Mouse (Mus musculus) limb, embryonic 12.5 days (tissue): Measurements from ENCODE around the gene Kcnab3. TPM values are rescaled to one million over a fixed set of nuclear protein-coding genes. Genes with fewer than 3 reads are reported as not detected.
"Not testable (repeated sequence)": the region's sequence is repeated elsewhere in the genome, so short reads cannot be mapped to it uniquely, and the experiment has no call there.

Source experiments
- ATAC-seq: fragments of 200-750 bp; cut with Nextera tagmentation; 2 replicates; pipeline ENCODE4 v1.8.0; 2017; ENCODE audit warnings: low read depth, moderate TSS enrichment; ENCODE audit not compliant: insufficient number of reproducible peaks, insufficient read depth, low FRiP score, low TSS enrichment
- H3K27ac ChIP-seq: fragments of 300-500 bp; sonication (generic); 2 replicates; pipeline ENCODE4 v1.5.1; 2016; ENCODE audit warnings: mild to moderate bottlenecking, moderate library complexity
- H3K27me3 ChIP-seq: fragments of 300-500 bp; sonication (generic); 2 replicates; pipeline ENCODE4 v1.6.1; 2016; ENCODE audit warnings: mild to moderate bottlenecking, moderate library complexity
- H3K36me3 ChIP-seq: fragments of 300-500 bp; sonication (generic); 2 replicates; pipeline ENCODE4 v1.6.1; 2016; ENCODE audit warnings: mild to moderate bottlenecking, moderate library complexity
- H3K4me1 ChIP-seq: fragments of 300-500 bp; sonication (generic); replicated peaks from 2 replicates; pipeline ENCODE4 v1.6.1; 2016
- H3K4me2 ChIP-seq: fragments of 300-500 bp; sonication (generic); 2 replicates; pipeline ENCODE4 v1.6.1; 2016; ENCODE audit warnings: mild to moderate bottlenecking, moderate library complexity
- H3K4me3 ChIP-seq: fragments of 300-500 bp; sonication (generic); replicated peaks from 2 replicates; pipeline ENCODE4 v1.5.1; 2016; ENCODE audit warnings: mild to moderate bottlenecking
- H3K9ac ChIP-seq: fragments of 300-500 bp; sonication (generic); replicated peaks from 2 replicates; pipeline ENCODE4 v1.6.1; 2016; ENCODE audit warnings: mild to moderate bottlenecking, moderate library complexity
- H3K9me3 ChIP-seq: fragments of 300-500 bp; sonication (generic); 2 replicates; pipeline ENCODE4 v1.6.1; 2016; ENCODE audit warnings: mild to moderate bottlenecking, moderate library complexity
- whole genome bisulfite sequencing: fragments of 180-500 bp; shearing (Covaris S2); methylation state at CpG from one replicate; pipeline ENCODE4 v1.1.7; 2016; 5-methylcytosine and 5-hydroxymethylcytosine counted together
- polyA plus RNA-seq: library from polyadenylated mRNA; unstranded; fragments of >200 nt; fragmentation: Nextera tagmentation; extraction: Ambion mirVana; gene quantifications from 2 replicates; pipeline ENCODE4 v1.2.1, GENCODE M21; 2016

The Kcnab3 gene
- polyA plus RNA-seq, 1 experiment from 2014 or later = 1.9 TPM

DNA sequence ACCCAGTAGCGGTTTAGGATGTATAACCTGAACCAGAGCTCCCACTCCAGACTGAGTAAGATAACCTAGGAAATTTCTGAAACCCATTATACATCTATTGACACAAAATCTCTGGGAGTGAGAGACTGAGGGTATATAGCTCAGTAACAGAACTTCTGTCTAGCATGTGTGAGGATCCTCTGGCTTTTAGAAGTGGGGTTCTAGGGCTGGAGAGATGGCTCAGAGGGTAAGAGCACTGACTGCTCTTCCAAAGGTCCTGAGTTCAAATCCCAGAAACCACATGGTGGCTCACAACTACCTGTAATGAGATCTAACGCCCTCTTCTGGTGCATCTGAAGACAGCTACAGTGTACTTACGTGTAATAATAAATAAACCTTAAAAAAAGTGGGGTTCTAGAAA, 8.1 kb upstream of the Kcnab3 start:
- not testable (repeated sequence) for H3K4me3 ChIP-seq, H3K9ac ChIP-seq, ATAC-seq, H3K4me2 ChIP-seq, H3K27me3 ChIP-seq, H3K27ac ChIP-seq, H3K9me3 ChIP-seq
- Histone ChIP-seq H3K4me1 (peaks cover 15% of the 10 kb centered on the region), H3K36me3 (peaks cover 75% of the 10 kb centered on the region)
- WGBS = 86% methylated on average over 3 of the region's 3 CpGs

DNA sequence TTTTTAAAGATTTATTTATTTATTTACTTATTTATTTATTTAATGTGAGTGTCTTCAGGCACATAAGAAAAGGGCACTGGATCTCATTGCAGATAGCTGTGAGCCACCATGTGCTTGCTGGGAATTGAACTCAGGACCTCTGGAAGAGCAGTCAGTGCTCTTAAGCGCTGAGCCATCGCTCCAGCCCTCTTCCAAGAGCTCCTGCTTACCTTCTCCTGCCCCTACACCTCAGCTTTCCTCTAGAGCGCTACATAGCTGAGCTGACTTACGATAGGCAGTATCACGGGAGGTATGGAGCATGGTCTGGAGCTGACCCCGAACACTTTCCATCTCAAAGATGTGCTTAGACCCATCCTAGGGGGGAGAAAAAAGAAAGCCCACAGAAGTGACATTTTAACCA, 4.5 kb upstream of the Kcnab3 start:
- H3K9ac ChIP-seq = no peak overlapping the region; the same call in 1 of the 2 replicates
- no peak overlapping the region for H3K4me3 ChIP-seq
- peaks cover 37% of the 10 kb centered on the region for H3K4me1 ChIP-seq
- 92% methylated on average over 6 of the region's 6 CpGs for WGBS
- H3K27ac ChIP-seq = no peak overlapping the region
- H3K4me2 ChIP-seq = peak overlapping the region; percentile 84
- ATAC-seq = no peak
- H3K36me3 ChIP-seq = peaks cover 42% of the 10 kb centered on the region
- H3K27me3 ChIP-seq = peaks cover 5% of the 10 kb centered on the region
- no peaks in the 10 kb centered on the region for H3K9me3 ChIP-seq

DNA sequence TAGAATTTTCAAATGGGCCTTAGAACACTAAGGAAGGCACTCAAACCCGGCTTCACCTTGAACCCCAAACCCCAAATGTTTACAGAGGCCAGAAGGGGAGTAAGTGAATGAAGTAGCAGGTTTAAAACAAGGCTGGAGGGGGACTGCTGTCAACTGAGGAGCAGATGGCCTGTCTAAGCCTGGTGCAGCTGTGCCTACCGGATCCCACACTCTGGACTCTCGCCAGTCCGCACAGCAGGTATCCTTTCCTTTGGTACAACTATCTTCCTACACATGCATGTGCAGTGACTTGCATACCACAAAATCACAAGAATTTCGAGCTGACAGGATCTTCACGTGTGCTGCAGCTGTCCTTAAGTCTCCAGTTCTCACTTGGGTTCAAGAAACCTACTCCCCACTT, 4.0 kb upstream of the Kcnab3 start:
- ATAC-seq = no peak
- WGBS = 77% methylated on average over 6 of the region's 6 CpGs
- peak overlapping the region; percentile 61 for H3K4me3 ChIP-seq

DNA sequence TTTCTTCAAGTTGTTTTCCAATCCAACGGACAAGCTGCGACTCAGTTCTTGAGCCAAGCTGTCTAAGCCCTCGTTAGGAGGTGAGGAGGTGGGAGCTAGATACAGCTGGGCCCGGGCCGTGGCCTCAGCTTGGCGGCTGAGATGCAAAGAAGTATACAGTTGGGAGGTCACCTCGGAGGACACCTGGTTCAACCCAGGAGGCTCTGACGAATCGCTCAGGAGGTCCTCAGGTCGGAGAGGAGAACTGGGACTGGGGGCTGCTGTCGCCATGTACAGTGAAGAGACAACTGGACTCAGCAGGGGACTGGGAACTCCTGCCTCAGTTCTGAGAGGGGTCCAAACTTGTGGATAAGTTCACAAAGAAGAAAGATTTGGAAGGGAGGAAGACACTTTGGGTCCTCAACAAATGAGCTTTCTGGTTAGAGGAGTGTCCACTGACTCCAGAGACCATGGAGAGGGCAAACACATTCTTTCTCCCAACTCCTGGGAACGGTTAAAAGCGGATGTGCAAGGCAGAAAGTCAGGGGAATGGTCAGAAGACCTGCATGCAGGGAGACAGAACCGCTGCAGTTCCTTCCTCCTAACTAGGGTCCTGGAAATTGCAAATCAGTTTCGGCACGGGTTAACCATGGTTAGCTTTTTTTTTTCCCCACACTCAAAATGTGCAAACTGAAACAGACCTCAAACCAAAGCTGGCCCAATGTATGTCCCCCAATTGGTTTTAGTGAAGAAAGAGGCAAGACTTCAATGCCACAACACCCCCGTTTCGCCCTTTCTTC, 3.2 kb upstream of the Kcnab3 start:
- peak overlapping the region; percentile 81 for H3K9ac ChIP-seq
- ATAC-seq = no peak
- H3K4me2 ChIP-seq = peak overlapping the region; percentile 84
- peaks cover 44% of the 10 kb centered on the region for H3K4me1 ChIP-seq
- peaks cover 30% of the 10 kb centered on the region for H3K36me3 ChIP-seq
- peak overlapping the region; percentile 61 for H3K4me3 ChIP-seq
- peaks cover 18% of the 10 kb centered on the region for H3K27me3 ChIP-seq
- WGBS = 23% methylated on average over 18 of the region's 18 CpGs
- H3K27ac ChIP-seq = peak overlapping the region; percentile 93
- H3K9me3 ChIP-seq = no peaks in the 10 kb centered on the region

More for the DNA sequence above, 4.0 kb upstream of the Kcnab3 start:
- H3K36me3 ChIP-seq = peaks cover 38% of the 10 kb centered on the region
- no peaks in the 10 kb centered on the region for H3K9me3 ChIP-seq
- peak overlapping the region; percentile 84 for H3K4me2 ChIP-seq
- H3K9ac ChIP-seq = peak overlapping the region; percentile 81; the same call in 1 of the 2 replicates
- H3K4me1 ChIP-seq = peaks cover 41% of the 10 kb centered on the region
- H3K27ac ChIP-seq = no peak overlapping the region
- peaks cover 9% of the 10 kb centered on the region for H3K27me3 ChIP-seq

DNA sequence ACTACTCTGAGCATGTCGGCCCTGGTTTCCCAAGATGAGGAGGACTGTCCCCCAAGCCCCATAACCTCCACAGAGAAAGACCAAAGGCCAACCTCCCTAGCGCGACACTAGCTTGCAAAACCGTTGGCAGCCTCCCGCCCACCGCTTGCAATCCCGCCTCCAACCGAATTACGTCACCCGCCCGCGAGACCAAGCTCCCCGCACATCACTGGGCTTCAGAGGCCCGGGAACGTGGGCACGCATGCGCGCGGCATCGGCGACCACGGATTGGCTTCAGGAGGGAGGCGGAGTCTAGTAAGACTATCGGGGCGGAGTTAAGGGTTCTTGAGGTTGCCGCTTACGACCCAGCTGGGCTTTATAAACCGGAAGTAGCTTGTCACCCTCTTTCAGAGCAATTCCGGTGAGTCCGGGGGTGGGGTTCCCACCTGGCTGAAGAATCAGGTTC, 2.4 kb upstream of the Kcnab3 start, which contains the start of the genes Cntrob and Trappc1:
Gene Cntrob, minus strand, starts transcription at position 109 of the 445 bp plus-strand sequence.
Gene Trappc1, plus strand, starts transcription at position 314 of the 445 bp plus-strand sequence.
- peaks cover 44% of the 10 kb centered on the region for H3K4me1 ChIP-seq
- H3K9ac ChIP-seq = peak within 1 kb of the TSS; percentile 81
- peak within 1 kb of the TSS; percentile 84 for H3K4me2 ChIP-seq
- H3K36me3 ChIP-seq = peaks cover 22% of the 10 kb centered on the region
- under 1% methylated on average over 30 of the region's 30 CpGs for WGBS
- H3K27me3 ChIP-seq = peaks cover 23% of the 10 kb centered on the region
- ATAC-seq = peak; percentile 83
- peak within 1 kb of the TSS; percentile 61 for H3K4me3 ChIP-seq
- H3K9me3 ChIP-seq = no peaks in the 10 kb centered on the region
- peak within 1 kb of the TSS; percentile 93 for H3K27ac ChIP-seq

DNA sequence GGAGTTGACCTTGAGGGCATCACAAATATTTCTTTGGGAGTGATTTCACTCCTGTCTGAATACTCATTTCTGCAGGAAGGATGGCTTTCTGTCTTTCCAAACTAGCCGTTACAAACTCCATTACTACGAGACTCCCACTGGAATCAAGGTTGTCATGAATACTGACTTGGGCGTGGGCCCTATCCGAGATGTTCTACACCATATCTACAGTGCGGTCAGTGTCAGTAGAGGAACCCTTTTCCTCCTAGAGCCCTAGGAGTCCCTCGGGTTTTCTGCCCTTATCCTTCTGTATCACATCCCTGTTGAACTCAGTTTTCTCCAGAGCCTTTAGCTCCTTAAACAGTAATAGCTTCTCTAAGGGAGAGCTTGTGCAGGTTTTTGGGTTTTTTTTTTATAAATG, 1.3 kb upstream of the Kcnab3 start:
- H3K4me1 ChIP-seq = peaks cover 44% of the 10 kb centered on the region
- H3K36me3 ChIP-seq = peaks cover 12% of the 10 kb centered on the region
- H3K27me3 ChIP-seq = peaks cover 29% of the 10 kb centered on the region
- peak overlapping the region; percentile 61 for H3K4me3 ChIP-seq
- no peak overlapping the region for H3K27ac ChIP-seq
- no peak for ATAC-seq
- no peak overlapping the region for H3K9ac ChIP-seq
- no peaks in the 10 kb centered on the region for H3K9me3 ChIP-seq
- H3K4me2 ChIP-seq = peak overlapping the region; percentile 84
- 80% methylated on average over 6 of the region's 6 CpGs for WGBS

DNA sequence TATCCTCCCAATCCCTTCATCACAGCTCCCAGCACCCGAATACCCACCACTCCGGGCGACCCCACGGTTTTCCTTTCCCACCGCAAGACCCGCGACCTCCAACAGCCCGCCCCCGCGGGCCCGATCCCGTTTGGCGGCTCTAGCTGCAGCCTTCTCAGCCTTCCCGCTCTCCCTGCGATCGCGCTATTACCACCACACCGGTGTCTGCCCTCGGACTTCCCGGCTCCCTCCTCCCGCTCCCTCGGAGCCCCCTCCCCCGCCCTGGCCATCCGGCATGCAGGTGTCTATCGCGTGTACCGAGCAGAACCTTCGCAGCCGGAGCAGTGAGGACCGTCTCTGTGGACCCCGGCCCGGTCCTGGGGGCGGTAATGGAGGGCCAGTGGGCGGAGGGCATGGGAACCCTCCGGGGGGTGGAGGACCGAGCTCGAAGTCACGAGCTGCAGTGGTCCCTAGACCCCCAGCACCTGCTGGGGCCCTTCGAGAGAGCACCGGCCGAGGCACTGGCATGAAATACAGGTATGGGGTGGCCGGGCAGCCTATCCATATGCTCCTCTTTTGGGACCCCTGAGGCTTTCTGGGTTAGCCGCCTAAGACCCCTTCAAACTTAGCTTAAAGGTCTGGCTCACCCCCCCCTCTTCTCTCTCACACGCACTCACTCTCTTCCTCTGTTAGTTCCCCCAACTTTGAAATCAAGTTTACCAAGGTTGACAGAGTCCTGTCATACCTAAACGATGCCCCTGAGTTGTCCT, 524 bp downstream of the Kcnab3 start:
- H3K4me3 ChIP-seq = peak overlapping the region; percentile 54
- 0 out of 2 replicates have a peak, but pooled peaks have one; percentile 16 for ATAC-seq
- H3K9ac ChIP-seq = peak overlapping the region; percentile 63
- H3K27ac ChIP-seq = no peak overlapping the region
- no peaks in the 10 kb centered on the region for H3K9me3 ChIP-seq
- peak overlapping the region; percentile 82 for H3K4me2 ChIP-seq
- no peaks in the 10 kb centered on the region for H3K36me3 ChIP-seq
- 2% methylated on average over 45 of the region's 45 CpGs for WGBS
- H3K4me1 ChIP-seq = peaks cover 51% of the 10 kb centered on the region
- H3K27me3 ChIP-seq = peaks cover 32% of the 10 kb centered on the region

DNA sequence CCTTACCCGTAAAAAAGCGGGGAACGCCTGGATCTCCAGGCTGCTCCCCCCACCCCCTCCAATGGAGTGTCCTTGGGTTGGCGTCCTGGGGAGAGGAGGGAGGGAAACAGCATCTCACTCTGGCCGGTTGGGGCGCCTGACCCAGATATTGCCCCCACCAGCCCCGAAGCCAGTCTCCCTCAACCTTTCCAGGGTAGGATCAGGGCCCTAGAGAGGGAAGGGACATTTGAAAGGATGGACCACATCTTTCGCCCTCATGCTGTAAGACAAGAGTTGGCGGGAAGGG, 1.0 kb downstream of the Kcnab3 start:
- WGBS = 12% methylated on average over 9 of the region's 9 CpGs
- H3K36me3 ChIP-seq = no peaks in the 10 kb centered on the region
- peaks cover 48% of the 10 kb centered on the region for H3K4me1 ChIP-seq
- H3K9me3 ChIP-seq = no peaks in the 10 kb centered on the region
- H3K27me3 ChIP-seq = peaks cover 32% of the 10 kb centered on the region
- H3K4me2 ChIP-seq = peak overlapping the region; percentile 82
- peak overlapping the region; percentile 54 for H3K4me3 ChIP-seq
- peak overlapping the region; percentile 63; the same call in 1 of the 2 replicates for H3K9ac ChIP-seq
- H3K27ac ChIP-seq = no peak overlapping the region
- ATAC-seq = no peak

DNA sequence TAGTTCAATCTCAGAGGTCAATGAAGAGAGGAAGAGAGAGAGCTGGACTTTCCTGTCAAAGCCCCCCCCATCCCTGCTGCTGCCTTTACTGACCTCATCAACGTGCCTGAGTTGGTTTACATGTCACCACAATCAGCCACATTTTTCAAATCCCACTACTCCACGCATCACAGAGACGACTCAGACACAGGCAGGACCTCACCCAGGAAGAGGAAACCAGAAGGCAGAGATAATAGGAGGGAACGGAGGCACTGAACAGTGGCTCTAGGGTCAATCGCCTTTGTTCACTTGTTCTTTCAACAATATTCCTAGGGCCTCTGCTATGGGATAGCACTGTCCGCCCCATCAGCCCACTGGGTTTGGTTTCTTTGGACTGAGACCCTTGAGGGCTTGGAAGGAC, 1.6 kb downstream of the Kcnab3 start:
- Histone ChIP-seq H3K4me2 (no peak overlapping the region), H3K9me3 (no peaks in the 10 kb centered on the region), H3K4me3 (no peak overlapping the region), H3K4me1 (peaks cover 48% of the 10 kb centered on the region), H3K9ac (no peak overlapping the region), H3K27ac (no peak overlapping the region), H3K27me3 (peaks cover 32% of the 10 kb centered on the region), H3K36me3 (no peaks in the 10 kb centered on the region)
- no peak for ATAC-seq
- WGBS = 57% methylated on average over 6 of the region's 6 CpGs

DNA sequence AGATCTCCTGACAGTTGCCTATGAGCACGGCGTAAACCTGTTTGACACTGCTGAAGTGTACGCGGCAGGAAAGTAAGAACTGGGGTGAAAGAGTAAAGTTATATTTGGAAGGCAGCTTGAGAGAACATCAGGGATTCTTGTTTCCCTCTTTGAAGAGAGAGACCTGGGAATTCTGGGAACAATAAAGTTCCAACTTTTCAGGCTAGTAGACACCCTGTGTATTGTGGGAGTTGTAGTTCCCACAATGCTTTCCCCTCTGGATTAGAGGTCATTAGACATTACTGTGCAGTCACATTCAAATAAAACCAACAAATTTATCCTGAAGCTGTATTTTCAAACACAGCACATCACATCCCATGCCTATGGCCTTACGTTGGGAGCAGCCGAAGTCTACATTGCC, 2.5 kb downstream of the Kcnab3 start:
- Histone ChIP-seq H3K4me1 (peaks cover 49% of the 10 kb centered on the region), H3K27me3 (peaks cover 32% of the 10 kb centered on the region), H3K4me2 (no peak overlapping the region), H3K4me3 (no peak overlapping the region), H3K9ac (no peak overlapping the region), H3K9me3 (no peaks in the 10 kb centered on the region), H3K27ac (no peak overlapping the region), H3K36me3 (no peaks in the 10 kb centered on the region)
- 89% methylated on average over 6 of the region's 6 CpGs for WGBS
- no peak for ATAC-seq

DNA sequence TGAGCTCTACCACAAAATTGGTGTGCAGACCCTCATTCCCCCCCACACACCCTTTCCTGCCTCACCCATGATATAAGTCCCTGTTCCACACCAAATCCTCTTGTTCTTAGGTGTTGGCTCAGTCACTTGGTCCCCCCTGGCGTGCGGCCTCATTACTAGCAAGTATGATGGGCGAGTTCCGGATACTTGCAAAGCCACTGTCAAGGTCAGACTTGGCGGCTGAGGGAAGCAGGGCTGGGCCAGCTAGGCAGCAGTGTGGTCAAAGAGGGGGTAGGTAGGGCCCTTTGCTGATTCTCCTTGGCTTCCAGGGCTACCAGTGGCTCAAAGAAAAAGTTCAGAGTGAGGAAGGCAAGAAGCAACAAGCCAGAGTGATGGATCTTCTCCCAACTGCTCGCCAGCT, 5.1 kb downstream of the Kcnab3 start:
- H3K9me3 ChIP-seq = no peaks in the 10 kb centered on the region
- H3K9ac ChIP-seq = peak overlapping the region; percentile 13; the same call in 1 of the 2 replicates
- H3K4me3 ChIP-seq = peak overlapping the region; percentile 43
- 88% methylated on average over 6 of the region's 6 CpGs for WGBS
- H3K36me3 ChIP-seq = no peaks in the 10 kb centered on the region
- H3K4me1 ChIP-seq = peaks cover 33% of the 10 kb centered on the region
- no peak for ATAC-seq
- H3K27ac ChIP-seq = no peak overlapping the region
- peak overlapping the region; percentile 63; the same call in 1 of the 2 replicates for H3K4me2 ChIP-seq
- peaks cover 32% of the 10 kb centered on the region for H3K27me3 ChIP-seq
